Mouse (Mus musculus): ENCODE measurements around the gene Slc4a4. TPM values are rescaled to one million over a fixed set of nuclear protein-coding genes. Genes with fewer than 3 reads are reported as not detected.

Slc4a4 gene
- polyA plus RNA-seq, 1 experiment = not detected

DNA sequence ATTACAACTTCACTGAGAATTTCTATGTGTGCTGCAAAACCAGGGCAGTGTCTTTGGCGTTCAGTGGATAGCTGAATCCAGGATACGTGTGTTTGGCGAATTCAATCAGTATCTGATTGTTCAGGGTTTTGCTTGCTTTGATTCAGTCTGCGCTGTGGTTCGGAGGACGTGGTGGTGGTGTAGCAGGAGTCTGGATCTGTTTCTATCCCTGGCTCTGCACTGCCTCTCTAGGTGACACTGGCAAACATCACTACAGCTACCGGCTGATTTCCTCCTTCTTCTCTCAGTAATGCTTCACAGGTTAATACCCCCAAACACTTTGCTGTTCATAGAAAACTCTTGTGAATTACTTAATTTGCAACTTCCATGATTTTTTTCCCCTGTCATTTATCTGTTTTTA is 55.3 kb downstream of the Slc4a4 start:
- Histone ChIP-seq H3K9me3 (ENCODE audit: control insufficient read depth, low read length) (no peaks in the 10 kb centered on the region), H3K36me3 (ENCODE audit: control insufficient read depth) (no peaks in the 10 kb centered on the region), H3K27me3 (ENCODE audit: control insufficient read depth) (no peaks in the 10 kb centered on the region), H3K4me3 (replicated peaks) (no peak overlapping the region), H3K4me1 (ENCODE audit: control insufficient read depth) (no peaks in the 10 kb centered on the region)
- TF ChIP-seq GATA1 (IDR thresholded peaks at IDR 0.05; ENCODE audit: low read length) (no peak), TAL1 (IDR thresholded peaks at IDR 0.05; ENCODE audit: low read length) (no peak)

DNA sequence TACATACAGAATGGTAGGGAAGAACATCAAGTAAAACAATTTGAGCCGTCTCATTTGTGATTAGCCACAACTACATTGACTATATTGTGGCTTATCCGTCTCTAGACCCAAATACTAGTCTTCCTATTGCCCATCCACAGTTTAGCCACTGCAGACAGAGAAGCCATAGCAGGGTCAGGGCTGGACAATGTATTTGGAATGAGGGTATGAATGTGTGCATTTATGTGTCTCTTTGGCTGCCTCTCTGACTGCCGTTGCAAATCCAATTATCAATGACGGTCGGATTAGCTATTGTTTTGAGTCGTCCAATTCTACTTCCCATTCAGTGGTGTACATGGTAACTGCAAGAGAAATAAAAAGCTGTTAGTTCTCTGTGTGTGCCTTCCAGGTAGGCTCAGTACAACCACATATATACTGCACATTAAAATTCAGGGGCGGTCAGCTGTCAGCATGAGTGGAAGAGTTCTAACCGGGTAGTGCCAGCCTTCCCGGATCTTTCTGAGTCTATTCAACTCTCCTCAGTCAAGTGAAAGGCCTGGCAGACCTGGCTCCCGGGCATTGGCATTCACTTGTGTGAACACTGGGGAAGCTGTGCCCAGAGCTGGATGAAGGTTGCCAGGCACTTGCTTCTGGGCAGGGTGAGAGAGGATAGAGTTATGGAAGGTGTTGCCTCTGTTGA is 59.2 kb downstream of the Slc4a4 start:
- Histone ChIP-seq H3K4me1 (ENCODE audit: control insufficient read depth) (no peaks in the 10 kb centered on the region), H3K36me3 (ENCODE audit: control insufficient read depth) (no peaks in the 10 kb centered on the region), H3K4me3 (replicated peaks) (no peak overlapping the region), H3K9me3 (ENCODE audit: control insufficient read depth, low read length) (no peaks in the 10 kb centered on the region), H3K27me3 (ENCODE audit: control insufficient read depth) (no peaks in the 10 kb centered on the region)
- no peak for TF ChIP-seq GATA1 (IDR thresholded peaks at IDR 0.05; ENCODE audit: low read length)
- TF ChIP-seq TAL1 (IDR thresholded peaks at IDR 0.05; ENCODE audit: low read length) = no peak

DNA sequence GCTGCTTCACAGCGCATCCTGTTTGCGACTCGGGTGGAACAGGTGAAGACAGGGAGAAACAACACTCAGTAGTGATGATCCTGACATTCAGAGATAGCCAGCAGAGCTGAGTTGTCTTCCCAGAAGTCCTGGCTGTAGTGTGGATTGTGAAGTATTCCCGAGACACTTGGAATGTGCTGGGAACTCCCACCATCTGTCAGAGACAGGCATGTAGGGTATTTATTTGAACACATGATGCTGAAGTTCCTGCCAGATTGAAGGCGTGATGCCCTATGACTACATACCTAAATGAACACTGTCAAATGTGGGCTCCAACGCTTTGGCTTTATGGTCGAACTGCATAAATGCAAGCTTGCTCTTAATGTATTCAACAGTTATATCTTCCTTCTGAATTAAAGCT is 63.7 kb downstream of the Slc4a4 start:
- H3K27me3 ChIP-seq (ENCODE audit: control insufficient read depth) = no peaks in the 10 kb centered on the region
- H3K36me3 ChIP-seq (ENCODE audit: control insufficient read depth) = no peaks in the 10 kb centered on the region
- TF ChIP-seq TAL1 (IDR thresholded peaks at IDR 0.05; ENCODE audit: low read length) = no peak
- TF ChIP-seq GATA1 (IDR thresholded peaks at IDR 0.05; ENCODE audit: low read length) = no peak
- no peak overlapping the region for H3K4me3 ChIP-seq (replicated peaks)
- peaks cover 8% of the 10 kb centered on the region for H3K4me1 ChIP-seq (ENCODE audit: control insufficient read depth)
- H3K9me3 ChIP-seq (ENCODE audit: control insufficient read depth, low read length) = no peaks in the 10 kb centered on the region

DNA sequence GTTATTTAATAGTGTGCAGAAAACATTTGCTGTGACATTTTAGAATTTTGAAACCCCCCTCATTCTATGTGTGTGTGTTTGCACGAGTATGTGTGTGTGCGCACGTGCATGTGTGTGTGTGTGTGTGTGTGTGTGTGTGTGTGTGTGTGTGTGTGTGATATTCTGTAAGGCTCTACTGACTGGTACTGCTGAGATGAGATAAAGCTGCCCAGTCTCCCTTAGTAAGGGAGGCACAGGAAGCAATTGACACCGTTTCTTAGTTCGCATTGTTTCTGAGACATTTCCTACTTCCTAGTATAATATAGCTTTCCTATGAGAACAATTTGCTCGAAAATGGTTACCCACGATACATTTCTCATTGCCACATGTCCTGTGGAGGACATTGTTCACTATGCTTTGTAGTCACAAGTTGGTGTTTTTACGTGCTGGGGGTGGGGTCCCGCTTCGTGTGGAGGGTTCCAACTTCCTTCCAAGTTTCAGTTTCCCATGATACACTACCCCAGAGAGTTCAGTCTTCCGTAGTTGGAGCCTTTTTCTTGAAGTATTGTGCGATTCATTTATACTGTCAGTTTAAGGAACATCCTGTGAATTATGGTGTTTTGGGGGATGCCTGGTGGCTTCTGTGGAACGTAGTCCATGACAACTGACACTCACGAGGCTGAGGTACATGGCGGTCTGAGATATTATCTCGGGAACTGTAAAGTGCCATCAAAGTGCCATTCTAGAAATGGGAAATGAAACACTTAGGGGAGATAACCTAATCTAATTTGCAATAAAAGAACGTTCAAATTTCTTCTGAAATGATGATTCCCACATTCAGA is 66.3 kb downstream of the Slc4a4 start:
- H3K27me3 ChIP-seq (ENCODE audit: control insufficient read depth) = no peaks in the 10 kb centered on the region
- peak overlapping the region; percentile 39 for H3K4me3 ChIP-seq (replicated peaks)
- no peaks in the 10 kb centered on the region for H3K9me3 ChIP-seq (ENCODE audit: control insufficient read depth, low read length)
- H3K4me1 ChIP-seq (ENCODE audit: control insufficient read depth) = peaks cover 8% of the 10 kb centered on the region
- TF ChIP-seq TAL1 (IDR thresholded peaks at IDR 0.05; ENCODE audit: low read length) (no peak), GATA1 (IDR thresholded peaks at IDR 0.05; ENCODE audit: low read length) (no peak)
- no peaks in the 10 kb centered on the region for H3K36me3 ChIP-seq (ENCODE audit: control insufficient read depth)

DNA sequence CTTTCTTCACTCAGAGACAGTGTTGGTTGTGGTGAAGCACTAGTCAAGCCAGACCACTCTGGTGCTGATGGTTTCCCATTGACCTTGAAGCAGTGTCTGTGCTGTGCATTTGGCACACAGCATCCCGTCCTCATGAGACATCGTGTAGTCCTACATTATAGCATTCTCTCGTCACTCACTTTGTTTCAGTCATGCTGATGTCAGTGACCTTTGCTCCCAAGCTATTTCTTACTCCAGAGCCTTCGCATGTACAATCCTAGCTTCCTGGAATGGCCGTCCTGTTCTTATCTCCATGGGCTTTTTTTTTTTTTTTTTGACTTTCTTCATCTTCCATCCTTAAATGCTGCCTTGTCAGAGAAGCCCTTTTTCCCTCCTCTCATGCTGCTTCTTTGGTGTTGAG is 71.1 kb downstream of the Slc4a4 start:
- Histone ChIP-seq H3K27me3 (ENCODE audit: control insufficient read depth) (no peaks in the 10 kb centered on the region), H3K4me3 (replicated peaks) (no peak overlapping the region), H3K9me3 (ENCODE audit: control insufficient read depth, low read length) (no peaks in the 10 kb centered on the region), H3K4me1 (ENCODE audit: control insufficient read depth) (peaks cover 5% of the 10 kb centered on the region), H3K36me3 (ENCODE audit: control insufficient read depth) (no peaks in the 10 kb centered on the region)
- no peak for TF ChIP-seq TAL1 (IDR thresholded peaks at IDR 0.05; ENCODE audit: low read length)
- no peak for TF ChIP-seq GATA1 (IDR thresholded peaks at IDR 0.05; ENCODE audit: low read length)

DNA sequence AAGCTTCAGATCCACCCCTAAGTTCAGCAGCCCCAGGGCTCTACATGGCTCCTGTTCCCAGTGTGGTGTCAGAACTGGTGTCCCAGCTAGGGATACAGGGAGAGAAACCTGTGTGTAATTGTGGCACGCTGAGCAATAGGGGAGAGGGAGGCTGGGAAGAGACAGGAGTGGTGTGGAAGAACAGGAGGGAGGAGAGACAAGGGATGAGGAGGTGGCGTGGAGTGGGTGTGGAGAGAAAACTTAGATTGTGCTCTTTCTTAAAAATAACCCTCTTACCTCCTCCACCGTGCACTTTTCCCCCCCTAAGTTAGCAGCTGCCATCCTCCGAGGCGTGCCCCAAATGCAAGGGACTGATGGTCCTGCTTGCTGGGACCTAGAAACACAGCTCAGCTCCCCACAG is 72.3 kb downstream of the Slc4a4 start:
- Histone ChIP-seq H3K9me3 (ENCODE audit: control insufficient read depth, low read length) (no peaks in the 10 kb centered on the region), H3K27me3 (ENCODE audit: control insufficient read depth) (no peaks in the 10 kb centered on the region), H3K4me1 (ENCODE audit: control insufficient read depth) (no peaks in the 10 kb centered on the region), H3K4me3 (replicated peaks) (no peak overlapping the region), H3K36me3 (ENCODE audit: control insufficient read depth) (no peaks in the 10 kb centered on the region)
- TF ChIP-seq GATA1 (IDR thresholded peaks at IDR 0.05; ENCODE audit: low read length) = no peak
- no peak for TF ChIP-seq TAL1 (IDR thresholded peaks at IDR 0.05; ENCODE audit: low read length)

DNA sequence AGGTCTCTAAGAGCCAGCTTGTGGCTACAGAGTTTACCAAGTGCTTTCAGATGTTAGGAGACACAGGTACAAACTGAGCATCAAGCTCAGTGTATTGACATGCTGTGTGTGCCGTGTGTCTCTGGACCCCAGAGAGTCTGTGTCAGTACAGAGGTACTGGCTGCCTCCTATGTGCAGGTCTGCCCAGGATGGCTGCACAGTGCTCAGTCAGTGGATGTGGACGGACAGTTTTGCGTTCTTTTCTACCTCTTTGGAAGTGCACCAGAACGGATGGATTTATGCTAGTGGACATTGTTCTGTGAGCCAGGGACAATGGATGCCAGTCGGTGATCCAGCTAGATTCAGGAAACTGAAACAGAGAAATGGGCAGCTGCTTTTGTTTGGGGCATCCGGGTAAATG is 72.8 kb downstream of the Slc4a4 start:
- Histone ChIP-seq H3K4me1 (ENCODE audit: control insufficient read depth) (no peaks in the 10 kb centered on the region), H3K27me3 (ENCODE audit: control insufficient read depth) (no peaks in the 10 kb centered on the region), H3K36me3 (ENCODE audit: control insufficient read depth) (no peaks in the 10 kb centered on the region), H3K9me3 (ENCODE audit: control insufficient read depth, low read length) (no peaks in the 10 kb centered on the region), H3K4me3 (replicated peaks) (no peak overlapping the region)
- TF ChIP-seq GATA1 (IDR thresholded peaks at IDR 0.05; ENCODE audit: low read length) (no peak), TAL1 (IDR thresholded peaks at IDR 0.05; ENCODE audit: low read length) (no peak)

DNA sequence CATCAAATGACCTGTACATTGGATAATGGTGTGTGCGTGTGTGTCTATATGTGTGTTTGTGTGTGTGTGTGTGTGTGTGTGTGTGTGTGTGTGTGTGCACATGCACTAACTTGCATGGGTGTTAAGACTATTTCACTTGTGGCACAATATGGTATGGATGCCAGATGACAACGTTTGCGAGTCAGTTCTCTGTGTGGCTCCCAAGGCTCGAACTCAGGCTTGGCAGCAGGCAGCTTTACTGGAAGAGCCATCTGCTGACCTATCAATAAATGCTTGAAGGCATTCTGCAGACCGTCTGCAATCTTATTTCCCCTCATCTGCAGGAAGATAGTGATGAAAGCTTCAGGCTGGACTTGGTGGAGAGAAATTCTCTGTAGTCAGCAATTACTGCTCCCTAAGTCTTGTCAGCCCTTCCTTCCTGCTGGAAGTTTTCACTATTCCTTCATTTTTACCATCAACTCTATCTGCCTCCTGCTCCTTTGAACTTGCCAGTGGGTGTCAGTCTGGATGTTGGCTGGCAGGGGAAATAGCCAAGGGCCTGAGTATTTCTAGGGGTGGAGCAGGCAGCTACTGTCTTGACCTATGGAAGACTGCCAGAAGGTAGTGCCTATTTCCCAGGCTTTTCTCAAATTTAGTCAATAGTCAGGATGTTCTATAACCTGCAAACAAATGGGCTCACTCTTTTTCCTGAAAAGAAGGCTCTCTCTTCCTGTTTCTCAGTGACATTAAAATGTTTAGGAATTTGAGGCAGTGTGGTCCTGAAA is 73.9 kb downstream of the Slc4a4 start:
- no peak for TF ChIP-seq TAL1 (IDR thresholded peaks at IDR 0.05; ENCODE audit: low read length)
- no peak for TF ChIP-seq GATA1 (IDR thresholded peaks at IDR 0.05; ENCODE audit: low read length)
- Histone ChIP-seq H3K36me3 (ENCODE audit: control insufficient read depth) (no peaks in the 10 kb centered on the region), H3K4me3 (replicated peaks) (no peak overlapping the region), H3K9me3 (ENCODE audit: control insufficient read depth, low read length) (no peaks in the 10 kb centered on the region), H3K27me3 (ENCODE audit: control insufficient read depth) (no peaks in the 10 kb centered on the region), H3K4me1 (ENCODE audit: control insufficient read depth) (no peaks in the 10 kb centered on the region)

DNA sequence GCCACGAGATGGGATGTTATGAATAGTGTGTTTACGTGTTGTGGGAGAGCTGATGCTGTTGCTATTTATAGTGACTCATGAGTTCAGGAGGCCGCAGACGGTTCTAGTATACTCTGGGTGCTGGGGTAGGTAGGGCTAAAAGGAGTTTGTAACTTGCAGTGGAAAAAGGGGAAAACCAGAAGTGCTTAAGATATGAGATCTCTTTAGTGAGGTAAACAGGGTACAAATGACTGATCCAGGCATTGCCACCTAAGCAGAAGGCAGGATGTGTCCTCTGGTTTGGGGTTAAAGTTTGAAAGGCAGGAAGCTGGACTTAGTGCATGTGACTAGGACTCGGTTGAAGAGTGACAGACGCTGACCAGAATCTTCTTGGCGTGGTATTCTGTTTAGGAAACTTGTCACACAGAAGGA is 74.7 kb downstream of the Slc4a4 start:
- Histone ChIP-seq H3K36me3 (ENCODE audit: control insufficient read depth) (no peaks in the 10 kb centered on the region), H3K27me3 (ENCODE audit: control insufficient read depth) (no peaks in the 10 kb centered on the region), H3K4me1 (ENCODE audit: control insufficient read depth) (no peaks in the 10 kb centered on the region), H3K4me3 (replicated peaks) (no peak overlapping the region), H3K9me3 (ENCODE audit: control insufficient read depth, low read length) (no peaks in the 10 kb centered on the region)
- TF ChIP-seq GATA1 (IDR thresholded peaks at IDR 0.05; ENCODE audit: low read length) (no peak), TAL1 (IDR thresholded peaks at IDR 0.05; ENCODE audit: low read length) (no peak)
